Mouse (Mus musculus) layer of hippocampus, adult 6 months (tissue): ENCODE measurements around the gene Med6. TPM values are rescaled to one million over a fixed set of nuclear protein-coding genes. Genes with fewer than 3 reads are reported as not detected.

Experiments
- long read RNA-seq, 2 experiments: library from polyadenylated mRNA; unstranded; transcript quantifications; one replicate each; pipeline ENCODE4 v2.0.0; 2019 to 2020
- polyA plus RNA-seq: library from polyadenylated mRNA; unstranded; fragments of <200 nt; fragmentation: Nextera tagmentation; gene quantifications from 2 replicates; pipeline ENCODE4 v1.2.3, GENCODE M21; 2021

Med6 gene
- 36.0 and 40.2 TPM in 2 replicates for polyA plus RNA-seq
- long read RNA-seq, experiment 1, transcript Med6-204 (8 exons, 1,059 nt): major isoform, 25 of 36 reads
- long read RNA-seq, experiment 1, partial matches to known transcripts: 7 of 36 reads
- long read RNA-seq, experiment 1, other reads (novel, unspliced or antisense): 3 of 36 reads
- long read RNA-seq, experiment 2, transcript Med6-204 (8 exons, 1,059 nt): major isoform, 31 of 33 reads
- long read RNA-seq, experiment 2, partial matches to known transcripts: 2 of 33 reads
- long read RNA-seq, experiment 2, other reads (novel, unspliced or antisense): 0 of 33 reads

GRCm38 (mm10) chr12:81594902-81595671, at the start of gene Med6:
Gene Med6, minus strand, starts transcription at chr12:81595008.

GRCm38 (mm10) chr12:81630915-81631660, 36.3 kb upstream of the Med6 start, which contains the start of gene Ttc9:
Gene Ttc9, plus strand, starts transcription at chr12:81631249.

GRCm38 (mm10) chr12:81568374-81568773, 26.4 kb downstream of the Med6 start, which contains the start of gene Adam21:
Gene Adam21, minus strand, starts transcription at chr12:81568474.

GRCm38 (mm10) chr12:81532316-81533028, 62.3 kb downstream of the Med6 start, which contains the start of the genes Gm20498 and Synj2bp:
Gene Gm20498, minus strand, starts transcription at chr12:81532905.
Gene Synj2bp, minus strand, starts transcription at chr12:81532911.

Other genes with a start within 250 kb of the Med6 start
- 0.09 TPM in 2 replicates for gene Gm4787, start 215.5 kb downstream of the Med6 start, polyA plus RNA-seq
- gene Adam4, start 173.1 kb downstream of the Med6 start, polyA plus RNA-seq: 0.09 and 0.10 TPM in 2 replicates
- gene Cox16, start 109.9 kb downstream of the Med6 start, polyA plus RNA-seq: 94.4 and 99.3 TPM in 2 replicates
- 50.6 and 50.8 TPM in 2 replicates for gene Gm20498, start 62.1 kb downstream of the Med6 start, polyA plus RNA-seq
- gene Synj2bp, start 62.1 kb downstream of the Med6 start, polyA plus RNA-seq: 26.1 and 27.2 TPM in 2 replicates
- gene Adam21, start 26.5 kb downstream of the Med6 start, polyA plus RNA-seq: 0.11 and 0.18 TPM in 2 replicates
- 4.9 and 5.2 TPM in 2 replicates for gene Ttc9, start 36.2 kb upstream of the Med6 start, polyA plus RNA-seq
- 2.9 and 4.0 TPM in 2 replicates for gene Map3k9, start 186.2 kb upstream of the Med6 start, polyA plus RNA-seq